Mouse (Mus musculus): ENCODE data around the gene Ptgir.
"Not testable (repeated sequence)": the region's sequence is repeated elsewhere in the genome, so short reads cannot be mapped to it uniquely, and the experiment has no call there.

Gene Ptgir

GRCm38 (mm10) chr7:16942861-16943260 lies 36.6 kb downstream of the Ptgir start:
- DNase-seq (ENCODE audit: low spot score), result no peak

- DNase-seq (ENCODE audit: low spot score), result peak; percentile 32
Observed at GRCm38 (mm10) chr7:16944061-16944807, 37.9 kb downstream of the Ptgir start, which contains the start of gene Pnmal2. Gene Pnmal2 (plus strand): TSS chr7:16944682.

DNA sequence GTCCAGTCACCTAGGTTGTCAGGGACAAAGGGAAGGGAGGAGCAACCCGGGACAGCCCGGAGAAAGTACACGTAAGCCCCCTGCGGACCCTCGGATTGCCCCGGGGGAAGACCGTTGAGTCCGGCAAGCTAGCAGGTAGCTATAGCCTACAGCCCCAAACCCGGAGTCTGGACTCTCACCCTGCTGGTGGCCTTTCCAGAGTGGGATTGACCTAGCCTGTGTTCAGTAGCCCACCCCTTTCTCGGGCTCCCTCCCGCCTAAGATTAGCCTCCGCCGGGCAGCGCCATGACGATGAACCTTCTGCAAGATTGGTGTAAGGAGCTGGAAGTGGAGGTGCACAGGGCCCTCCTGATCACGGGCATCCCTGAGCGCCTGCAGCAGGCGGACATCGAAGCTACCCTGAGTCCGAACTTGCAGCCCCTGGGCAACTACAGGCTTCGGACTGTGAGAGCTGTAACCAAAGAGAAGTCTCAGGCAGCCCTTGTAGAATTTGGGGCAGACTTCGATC lies 38.6 kb downstream of the Ptgir start:
- no peak for DNase-seq (ENCODE audit: low spot score)

GRCm38 (mm10) chr7:16945419-16945818 lies 39.1 kb downstream of the Ptgir start:
- DNase-seq (ENCODE audit: low spot score), result no peak

- DNase-seq (ENCODE audit: low spot score), result no peak
Observed at GRCm38 (mm10) chr7:16946441-16947348, 40.4 kb downstream of the Ptgir start.

- DNase-seq (ENCODE audit: low spot score), result no peak
Observed at GRCm38 (mm10) chr7:16947349-16947895, 41.1 kb downstream of the Ptgir start.

GRCm38 (mm10) chr7:16947959-16948361 lies 41.7 kb downstream of the Ptgir start:
- no peak for DNase-seq (ENCODE audit: low spot score)

DNA sequence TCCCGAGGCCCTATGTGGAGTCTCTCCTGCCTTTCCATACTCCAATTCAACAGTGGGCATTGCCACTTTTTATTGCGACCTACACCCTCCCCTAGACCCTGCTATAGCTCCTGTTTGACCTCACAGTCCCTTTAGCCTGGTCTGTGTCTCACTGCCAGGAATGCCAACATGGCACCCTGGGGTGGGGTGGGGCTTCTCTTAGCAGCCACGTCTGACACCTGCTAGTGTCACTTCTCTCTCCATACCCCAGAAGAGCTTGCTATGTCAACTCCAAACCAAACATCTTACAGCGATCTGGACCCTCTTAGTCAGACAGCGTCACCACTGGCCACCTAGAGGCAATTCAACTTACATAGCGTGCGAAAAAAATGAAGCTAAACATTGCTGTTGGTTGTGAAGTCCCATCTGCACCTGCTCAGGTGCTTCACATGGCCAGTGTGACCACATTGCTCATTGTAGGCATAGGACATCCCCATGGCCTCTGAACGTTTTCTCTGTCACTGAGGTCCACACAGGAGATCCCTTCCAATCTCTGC lies 42.7 kb downstream of the Ptgir start:
- no peak for DNase-seq (ENCODE audit: low spot score)

- no peak for DNase-seq (ENCODE audit: low spot score)
Observed at GRCm38 (mm10) chr7:16949908-16950841, 43.9 kb downstream of the Ptgir start.

DNA sequence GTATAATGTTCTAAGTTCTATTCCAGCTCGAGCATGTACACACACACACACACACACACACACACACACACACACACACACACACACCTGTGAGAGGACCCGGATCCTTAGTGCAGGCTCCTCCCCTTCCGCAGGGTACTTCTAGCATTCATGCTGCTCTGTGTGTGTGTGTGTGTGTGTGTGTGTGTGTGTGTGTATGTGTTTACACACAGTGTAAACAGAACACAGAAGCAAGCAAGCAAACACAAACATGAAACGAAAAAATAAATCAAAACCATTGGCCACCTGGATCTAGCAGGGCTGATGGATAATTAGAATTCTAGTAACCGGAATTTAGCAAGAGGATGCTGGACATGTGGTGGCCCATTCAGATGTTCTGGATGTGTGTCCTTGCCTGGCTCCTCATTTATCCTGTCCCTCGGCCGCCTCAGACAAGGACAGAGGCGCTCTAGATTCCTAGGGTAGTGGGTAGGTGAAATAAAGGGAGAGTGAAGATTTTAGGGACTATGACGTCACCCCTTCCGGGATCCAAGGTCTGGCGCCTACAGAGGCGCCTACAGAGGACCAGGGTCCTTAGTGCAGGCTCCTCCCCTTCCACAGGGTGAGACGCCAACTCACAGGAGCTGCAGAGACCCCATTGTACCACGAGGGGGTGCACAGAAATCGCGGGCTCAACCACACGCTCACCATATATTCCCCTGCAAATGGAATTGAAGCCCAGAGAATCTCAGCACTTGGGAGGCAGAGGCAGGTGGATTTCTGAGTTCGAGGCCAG lies 44.8 kb downstream of the Ptgir start:
- DNase-seq (ENCODE audit: low spot score), result no peak

- not testable (repeated sequence) for DNase-seq (ENCODE audit: low spot score)
Observed at GRCm38 (mm10) chr7:16953776-16954175, 47.5 kb downstream of the Ptgir start.

GRCm38 (mm10) chr7:16955712-16956111 lies 49.4 kb downstream of the Ptgir start:
- no peak for DNase-seq (ENCODE audit: low spot score)

GRCm38 (mm10) chr7:16956410-16957265 lies 50.3 kb downstream of the Ptgir start:
- DNase-seq (ENCODE audit: low spot score), result no peak

DNA sequence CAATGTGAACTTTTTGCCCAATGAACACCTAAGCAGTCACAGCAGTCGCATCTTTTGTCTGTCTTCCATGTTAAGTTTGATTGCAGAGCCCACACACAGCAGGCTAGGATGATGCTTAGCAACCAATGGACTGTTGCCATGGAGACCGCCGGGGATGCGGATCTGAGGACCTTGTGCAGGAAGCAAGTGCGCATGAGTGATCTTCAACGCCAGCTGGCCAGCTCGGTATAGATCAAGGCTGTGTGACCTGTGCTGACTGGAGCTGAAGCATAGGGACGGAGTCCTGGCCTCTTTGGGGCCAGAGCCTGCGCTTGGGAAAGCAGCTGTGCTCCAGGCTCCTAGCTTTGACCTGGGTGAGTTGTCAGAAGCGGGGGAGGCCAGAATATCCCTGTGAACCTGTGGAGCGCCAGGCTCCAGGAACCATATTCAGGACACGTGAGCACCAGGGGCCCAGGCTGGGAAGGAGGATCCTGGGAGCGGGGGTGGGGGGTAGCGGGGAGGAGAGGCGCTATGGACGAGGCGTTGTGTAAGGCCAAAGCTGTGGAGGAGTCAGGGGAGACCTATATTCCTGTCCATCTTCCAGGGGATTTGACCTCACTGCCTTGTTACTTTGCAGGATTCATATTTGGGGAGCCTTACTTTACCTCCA lies 53.4 kb downstream of the Ptgir start, which contains the start of gene Pnmal1:
Gene Pnmal1 (plus strand): TSS at position 141 of the 649 bp plus-strand sequence.
- DNase-seq (ENCODE audit: low spot score), result no peak

Measured in urinary bladder, postnatal 10 days (tissue).